Mouse (Mus musculus): ENCODE data around the gene Tgm7. TPM values are rescaled to one million over a fixed set of nuclear protein-coding genes. Genes with fewer than 3 reads are reported as not detected.
"Not testable (repeated sequence)": the region's sequence is repeated elsewhere in the genome, so short reads cannot be mapped to it uniquely, and the experiment has no call there.

Gene Tgm7
- under 1 TPM in 1 of 2 experiments, not detected in 1; 0.17 TPM for total RNA-seq (2021)
- long read RNA-seq, experiment 1, result 0 reads
- long read RNA-seq, experiment 2, result 0 reads

- DNase-seq (ENCODE audit: low spot score in 2 of 2), result no peak
These were observed at the start of gene Tgm7 for GRCm38 (mm10) chr2:121109695-121110094. Gene Tgm7 (minus strand): TSS chr2:121109795.

DNA sequence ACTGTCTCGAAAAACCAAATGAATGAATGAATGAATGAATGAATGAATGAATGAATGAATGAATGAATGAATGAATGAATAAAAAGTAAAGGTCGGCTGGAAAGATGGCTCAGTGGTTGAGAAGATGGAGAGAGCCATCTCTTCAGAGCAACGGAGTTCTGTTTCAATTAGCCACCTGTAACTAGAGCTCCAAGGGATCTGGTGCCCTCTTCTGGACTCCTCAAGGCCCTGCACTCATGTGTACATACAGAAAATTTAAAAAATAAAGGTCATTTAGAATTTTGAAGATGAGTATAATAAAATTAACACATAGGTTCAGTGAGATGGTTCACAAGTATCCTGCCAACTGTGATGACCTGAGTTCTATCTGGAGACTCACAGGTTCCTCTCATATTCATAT is 43.5 kb upstream of the Tgm7 start:
- no peak for DNase-seq (ENCODE audit: low spot score in 2 of 2)

DNA sequence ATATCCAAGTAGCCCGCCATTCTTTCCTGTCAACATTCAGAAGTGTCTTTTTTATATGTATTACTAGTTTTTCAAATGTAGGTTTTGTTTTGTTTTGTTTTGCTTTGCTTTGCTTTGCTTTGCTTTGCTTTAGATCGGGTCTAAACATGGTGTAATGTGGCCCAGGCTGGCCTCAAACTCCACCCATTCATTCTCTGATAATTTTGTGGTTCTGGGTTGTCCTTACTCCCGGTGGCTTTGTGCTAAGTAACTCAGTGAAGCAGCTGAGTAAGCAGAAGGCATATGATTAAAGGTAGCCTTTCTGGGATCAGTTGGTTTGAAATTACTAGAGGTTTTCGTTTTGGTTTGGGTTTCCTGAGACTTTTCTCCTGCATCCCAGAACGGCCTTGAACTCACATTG is 40.1 kb upstream of the Tgm7 start:
- no peak for DNase-seq (ENCODE audit: low spot score in 2 of 2)

- DNase-seq (ENCODE audit: low spot score in 2 of 2), result no peak
These were observed 32.8 kb upstream of the Tgm7 start for GRCm38 (mm10) chr2:121142415-121142814.

- peak in 1 of 2 experiments; percentile 5 for DNase-seq (ENCODE audit: low spot score in 2 of 2)
These were observed 31.8 kb upstream of the Tgm7 start for GRCm38 (mm10) chr2:121141216-121142035.

- peak; percentile 94 to 98 for DNase-seq (ENCODE audit: low spot score in 2 of 2)
These were observed 30.7 kb upstream of the Tgm7 start, which contains the start of the genes Adal and Lcmt2 for GRCm38 (mm10) chr2:121140018-121140882. Gene Adal (plus strand): TSS chr2:121140428. Gene Lcmt2 (minus strand): TSS chr2:121140653.

DNA sequence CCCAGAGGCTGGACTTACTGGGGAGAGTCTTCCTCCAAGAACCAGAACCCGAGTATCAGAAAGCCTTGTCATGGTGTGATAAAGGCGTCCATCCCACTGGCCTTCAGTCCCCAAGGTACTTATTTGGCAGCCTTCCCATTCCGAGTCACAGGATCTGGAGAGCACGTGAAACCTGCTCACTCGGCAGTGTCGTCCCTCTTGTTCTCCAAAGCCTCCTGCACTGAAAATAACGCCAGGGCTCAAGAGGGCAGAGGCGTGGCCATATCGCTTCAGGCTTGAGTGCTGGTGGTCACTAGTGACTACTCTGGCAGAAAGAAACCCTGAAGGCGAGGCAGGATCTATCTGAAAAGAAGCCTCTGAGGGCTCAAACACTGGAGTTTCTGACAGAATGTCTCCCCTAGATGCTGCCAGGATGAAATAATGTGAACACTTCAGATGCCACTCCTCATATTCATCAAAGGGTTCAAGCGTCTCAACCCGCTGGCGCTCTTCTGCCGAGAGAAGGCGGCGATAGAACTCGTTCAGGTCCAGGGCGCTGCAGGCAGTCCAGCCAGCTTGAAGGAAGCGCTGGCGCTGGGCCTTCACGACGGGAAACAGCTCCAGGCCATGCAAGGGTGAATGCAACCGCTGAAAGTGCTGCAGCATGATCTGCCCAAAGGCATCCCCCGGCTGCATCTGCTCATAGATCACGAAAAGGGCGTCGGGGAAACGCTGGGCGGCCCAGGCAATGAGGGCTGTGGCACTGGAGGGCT is 29.8 kb upstream of the Tgm7 start:
- peak in 1 of 2 experiments; percentile 49 for DNase-seq (ENCODE audit: low spot score in 2 of 2)

GRCm38 (mm10) chr2:121137371-121137770 is 27.8 kb upstream of the Tgm7 start:
- no peak for DNase-seq (ENCODE audit: low spot score in 2 of 2)

GRCm38 (mm10) chr2:121132822-121133221 is 23.2 kb upstream of the Tgm7 start:
- no peak for DNase-seq (ENCODE audit: low spot score in 2 of 2)

DNA sequence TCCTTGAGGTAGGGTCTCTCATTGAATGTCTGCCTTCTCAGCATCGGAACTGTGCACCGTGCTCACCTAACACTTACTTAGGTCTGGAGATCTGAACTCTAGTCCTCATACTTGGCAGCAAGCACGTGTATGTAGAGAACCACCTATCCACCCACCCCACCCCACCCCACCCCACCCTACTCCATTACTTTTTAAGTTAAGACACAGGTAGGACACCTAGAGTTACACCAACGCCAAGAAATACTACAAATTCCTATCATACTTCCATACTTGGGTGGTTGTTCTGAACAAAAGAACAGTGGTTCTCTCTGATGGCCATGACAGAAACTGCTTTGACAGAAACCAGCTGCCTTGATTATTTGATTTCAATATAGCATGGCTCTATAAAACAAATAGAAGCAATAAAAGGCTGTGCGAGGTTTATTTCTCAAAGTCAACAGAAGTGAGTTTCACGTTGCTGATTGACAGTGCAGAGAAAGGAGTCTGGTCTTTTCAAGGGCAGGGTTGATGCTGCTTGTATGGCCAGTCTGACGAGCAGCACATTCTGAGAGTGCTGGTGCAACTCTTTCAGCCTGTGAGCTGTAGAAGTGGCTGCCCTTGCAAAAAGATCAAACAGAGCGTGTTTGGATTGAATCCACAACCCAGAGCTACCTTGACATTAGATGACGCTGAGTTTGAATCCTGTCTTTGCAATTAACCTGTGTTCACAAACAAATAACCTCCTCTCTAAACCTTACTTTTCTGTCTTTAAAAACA is 19.4 kb upstream of the Tgm7 start:
- DNase-seq (ENCODE audit: low spot score in 2 of 2), result no peak

- DNase-seq (ENCODE audit: low spot score in 2 of 2), result no peak
These were observed 17.9 kb upstream of the Tgm7 start for GRCm38 (mm10) chr2:121127536-121127935.

DNA sequence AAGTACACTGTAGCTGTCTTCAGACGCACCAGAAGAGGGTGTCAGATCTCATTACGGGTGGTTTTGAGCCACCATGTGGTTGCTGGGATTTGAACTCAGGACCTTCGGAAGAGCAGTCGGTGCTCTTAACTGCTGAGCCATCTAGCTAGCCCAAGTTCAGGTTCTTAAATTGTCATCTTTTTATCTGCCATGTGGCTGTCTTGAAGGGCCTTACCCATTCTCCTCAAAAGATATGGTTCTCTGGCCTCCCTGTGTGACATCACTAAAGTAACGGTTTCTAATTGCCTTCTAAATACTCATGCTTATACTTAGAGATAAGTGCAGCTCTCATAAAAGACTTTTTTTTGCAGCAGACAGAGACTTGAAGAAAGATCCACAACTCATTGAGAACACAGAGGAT is 16.7 kb upstream of the Tgm7 start:
- not testable (repeated sequence) for DNase-seq (ENCODE audit: low spot score in 2 of 2)

DNA sequence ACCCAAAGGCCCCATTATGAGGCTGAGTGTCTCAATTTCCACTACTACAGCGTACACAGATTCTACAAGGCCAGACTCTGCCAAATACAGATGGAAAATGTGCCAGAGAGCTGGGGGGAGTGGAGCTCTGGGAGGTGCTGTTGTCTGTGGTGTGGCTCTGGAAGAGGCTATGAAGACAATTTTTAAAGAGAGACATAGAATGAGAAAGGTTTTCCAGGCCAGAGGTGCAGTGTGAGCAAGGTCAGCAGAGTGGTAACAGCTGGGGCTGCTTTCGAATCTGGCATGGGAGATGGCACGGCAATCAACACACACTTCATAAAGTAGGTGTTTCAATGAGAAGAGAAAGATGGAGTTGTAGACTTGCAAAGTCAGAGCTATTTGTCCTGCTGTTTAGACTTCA is 9.7 kb upstream of the Tgm7 start:
- no peak for DNase-seq (ENCODE audit: low spot score in 2 of 2)

- DNase-seq (ENCODE audit: low spot score in 2 of 2), result no peak
These were observed 5.8 kb upstream of the Tgm7 start for GRCm38 (mm10) chr2:121115418-121115817.

DNA sequence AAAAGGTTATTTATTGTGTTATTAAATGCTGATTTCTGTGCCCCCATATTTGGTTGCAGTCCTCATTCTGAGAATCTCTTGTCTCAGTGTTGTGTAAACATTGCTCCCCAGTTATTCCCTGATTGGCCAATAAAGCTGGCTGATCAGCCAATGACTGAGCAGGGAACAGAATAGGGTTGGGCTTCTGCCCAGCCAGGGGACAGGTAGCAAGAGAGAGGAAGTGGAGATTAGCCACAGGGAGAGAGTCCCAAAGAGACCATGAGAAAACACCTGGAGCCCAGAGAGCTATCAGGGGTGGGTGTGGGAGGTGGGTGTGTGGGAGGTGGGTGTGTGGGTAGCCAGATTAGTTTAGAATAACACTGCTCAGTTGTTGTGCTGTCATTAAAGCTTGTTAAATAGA is 3.7 kb downstream of the Tgm7 start:
- no peak for DNase-seq (ENCODE audit: low spot score in 2 of 2)

GRCm38 (mm10) chr2:121102051-121102450 is 7.5 kb downstream of the Tgm7 start:
- peak; percentile 55 to 77 for DNase-seq (ENCODE audit: low spot score in 2 of 2)

DNA sequence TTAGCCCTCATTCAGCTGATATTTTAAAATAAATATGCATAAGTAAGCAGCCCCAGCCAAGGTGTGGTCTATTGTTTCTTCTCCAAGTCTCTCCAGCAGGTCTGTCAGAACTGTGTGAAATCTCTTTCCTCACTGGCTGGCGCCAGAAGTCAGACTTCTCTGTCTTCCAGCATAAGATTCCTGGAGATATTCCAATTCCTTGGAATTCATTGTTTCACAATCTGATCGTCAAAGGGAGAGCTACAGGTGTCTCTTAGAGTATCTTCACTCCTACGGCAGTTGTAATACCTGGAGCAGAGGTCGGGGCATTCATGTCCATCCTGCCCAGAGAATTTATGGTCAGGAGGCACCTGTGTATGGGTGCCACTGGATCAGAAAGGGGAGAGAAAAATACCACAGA is 19.8 kb downstream of the Tgm7 start:
- DNase-seq (ENCODE audit: low spot score in 2 of 2), result no peak

DNA sequence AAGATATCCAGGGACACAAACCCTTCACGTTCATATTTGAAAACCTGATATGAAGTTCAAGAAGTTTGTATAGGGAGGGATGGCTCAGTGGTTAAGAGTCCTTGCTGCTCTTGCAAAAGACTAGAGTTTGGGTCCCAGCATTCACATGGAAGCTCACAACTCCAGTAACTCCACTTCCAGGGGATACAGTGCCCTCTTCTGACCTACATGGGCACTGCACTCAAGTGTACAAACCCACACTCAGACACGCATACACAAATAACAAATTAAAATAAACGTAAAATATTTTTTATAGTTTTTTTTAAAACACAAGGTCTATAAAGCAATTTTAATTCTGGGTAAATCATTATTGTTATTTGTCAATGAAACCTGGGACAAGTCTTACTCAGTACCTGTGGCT is 21.1 kb downstream of the Tgm7 start:
- DNase-seq (ENCODE audit: low spot score in 2 of 2), result no peak

DNA sequence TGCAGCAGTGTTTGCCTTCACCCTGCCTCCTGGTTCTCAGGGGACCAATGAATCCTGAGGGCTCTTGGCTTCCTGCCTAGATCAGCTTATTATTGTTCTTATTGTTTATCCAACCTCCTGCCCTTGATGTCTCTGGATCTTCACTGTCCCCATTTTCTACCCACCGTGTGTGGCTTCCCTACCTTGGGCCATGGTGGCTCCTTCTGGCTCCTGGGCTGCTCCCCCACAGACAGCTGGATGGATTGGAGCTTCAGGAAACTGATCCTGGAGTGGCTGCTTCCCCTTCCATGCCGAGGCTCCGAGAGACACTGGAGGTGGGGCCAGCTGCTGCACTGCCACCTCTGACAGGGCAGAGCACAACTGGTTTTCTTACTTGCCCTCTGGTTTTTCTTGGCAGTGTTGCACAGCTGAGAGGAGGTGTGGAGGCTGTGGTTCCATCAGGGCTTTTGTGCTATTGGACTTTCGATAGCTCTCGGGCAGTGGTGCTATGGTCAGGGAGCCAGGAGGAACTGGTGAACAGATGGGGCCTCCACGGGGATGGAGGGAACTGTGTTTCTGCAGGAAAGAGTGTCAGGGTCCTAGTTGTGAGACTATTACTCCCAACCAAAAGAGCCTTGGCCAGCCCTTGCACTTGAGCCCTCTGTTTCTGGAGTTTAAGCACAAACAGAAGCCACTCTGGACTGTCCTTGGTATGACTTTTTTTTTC is 24.0 kb downstream of the Tgm7 start, which contains the start of gene Tgm5:
Gene Tgm5 (minus strand): TSS at position 362 of the 706 bp plus-strand sequence.
- no peak for DNase-seq (ENCODE audit: low spot score in 2 of 2)

- no peak for DNase-seq (ENCODE audit: low spot score in 2 of 2)
These were observed 27.0 kb downstream of the Tgm7 start for GRCm38 (mm10) chr2:121082626-121083025.

Data from layer of hippocampus, postnatal 14 days (tissue).